Mouse (Mus musculus): ENCODE data around the gene Vmn1r33. TPM values are rescaled to one million over a fixed set of nuclear protein-coding genes. Genes with fewer than 3 reads are reported as not detected.
"Not testable (repeated sequence)": the region's sequence is repeated elsewhere in the genome, so short reads cannot be mapped to it uniquely, and the experiment has no call there.

The Vmn1r33 gene
- total RNA-seq (2012; rRNA removed) (not detected in 2 replicates), polyA plus RNA-seq (2012; ENCODE audit: insufficient read depth in 1 of 2, insufficient read length in 2 of 2, low read depth in 1 of 2, low replicate concordance in 2 of 2, missing spikeins in 1 of 2) (not detected)

DNA sequence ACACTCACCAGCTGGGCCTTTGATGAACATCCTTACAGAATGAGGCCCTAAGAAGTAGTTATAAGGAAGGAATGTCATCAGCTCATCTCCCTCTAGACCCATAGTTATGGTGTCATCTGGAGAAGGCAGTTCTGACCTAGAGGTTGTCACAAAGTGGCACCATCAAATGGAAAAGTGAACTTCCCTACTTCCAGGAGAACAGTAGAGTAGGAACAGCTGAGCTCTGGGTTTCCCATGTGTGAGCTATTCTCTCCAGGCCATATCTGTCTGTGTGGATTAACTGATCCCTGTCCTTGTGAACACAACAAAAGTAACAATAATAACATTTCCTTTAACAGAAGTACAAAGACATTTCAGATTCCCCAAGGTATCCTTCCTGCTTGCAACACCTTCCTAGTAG is at the start of gene Vmn1r33:
TSS of gene Vmn1r33 (minus strand) at position 101 of the 400 bp plus-strand sequence.
- H3K79me2 ChIP-seq (ENCODE audit: control insufficient read depth, insufficient read depth, low read length, poor library complexity); H3K36me3 ChIP-seq (ENCODE audit: control insufficient read depth in 1 of 2, insufficient read depth in 2 of 2, low read length in 2 of 2); H3K9me3 ChIP-seq (replicated peaks; ENCODE audit: insufficient read depth, low read length); DNase-seq (ENCODE audit: low read depth, low spot score); H3K4me3 ChIP-seq (ENCODE audit: control insufficient read depth in 1 of 2, insufficient read depth in 1 of 2, low read depth in 2 of 2, low read length in 2 of 2); H3K27me3 ChIP-seq (ENCODE audit: control insufficient read depth in 1 of 2, insufficient read depth in 2 of 2, low read length in 2 of 2); H3K9ac ChIP-seq (ENCODE audit: control insufficient read depth, low read depth, low read length, poor library complexity, severe bottlenecking); H3K27ac ChIP-seq (ENCODE audit: control insufficient read depth, low read depth, low read length); H3K4me1 ChIP-seq (ENCODE audit: control insufficient read depth in 1 of 2, insufficient read depth in 2 of 2, low read length in 2 of 2): not testable (repeated sequence)

DNA sequence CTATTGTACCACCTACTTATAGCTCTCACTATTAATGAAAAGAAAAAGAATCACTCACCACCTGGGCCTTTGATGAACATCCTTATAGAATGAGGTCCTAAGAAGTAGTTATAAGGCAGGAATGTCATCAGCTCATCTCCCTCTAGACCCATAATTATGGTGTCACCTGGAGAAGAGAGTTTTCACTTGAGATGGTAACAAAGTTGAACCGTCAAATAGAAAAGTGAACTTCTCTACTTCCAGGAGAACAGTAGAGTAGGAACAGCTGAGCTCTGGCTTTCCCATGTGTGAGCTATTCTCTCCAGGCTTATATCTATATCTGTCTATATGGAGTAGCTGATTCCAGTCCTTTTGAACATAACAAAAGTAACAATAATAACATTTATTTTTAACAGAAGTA is 25.7 kb upstream of the Vmn1r33 start, which contains the start of gene Vmn1r34:
TSS of gene Vmn1r34 (minus strand) at position 101 of the 400 bp plus-strand sequence.
- TF ChIP-seq KAT2A (conservative IDR thresholded peaks at IDR 0.05; ENCODE audit: low read depth, low read length) (no peak), ZC3H11A (IDR thresholded peaks at IDR 0.05; ENCODE audit: low read depth, low read length) (no peak), USF2 (IDR thresholded peaks at IDR 0.05; ENCODE audit: borderline replicate concordance in 1 of 2, insufficient read depth in 1 of 2, low read depth in 1 of 2, low read length in 2 of 2) (no peak), CHD1 (IDR thresholded peaks at IDR 0.05; ENCODE audit: low read depth, low read length) (no peak), RCOR1 (IDR thresholded peaks at IDR 0.05; ENCODE audit: low read depth, low read length) (no peak), ZKSCAN1 (IDR thresholded peaks at IDR 0.05; ENCODE audit: low read depth, low read length) (no peak), MXI1 (IDR thresholded peaks at IDR 0.05; ENCODE audit: low read depth, low read length) (no peak), GABPA (IDR thresholded peaks at IDR 0.05; ENCODE audit: low read depth, low read length) (no peak)
- Histone ChIP-seq H3K9me3 (replicated peaks; ENCODE audit: insufficient read depth, low read length) (no peaks in the 10 kb centered on the region), H3K27me3 (ENCODE audit: control insufficient read depth in 1 of 2, insufficient read depth in 2 of 2, low read length in 2 of 2) (no peaks in the 10 kb centered on the region), H3K36me3 (ENCODE audit: control insufficient read depth in 1 of 2, insufficient read depth in 2 of 2, low read length in 2 of 2) (no peaks in the 10 kb centered on the region), H3K79me2 (ENCODE audit: control insufficient read depth, insufficient read depth, low read length, poor library complexity) (no peaks in the 10 kb centered on the region), H3K27ac (ENCODE audit: control insufficient read depth, low read depth, low read length) (no peak within 1 kb of the TSS), H3K4me3 (ENCODE audit: control insufficient read depth in 1 of 2, insufficient read depth in 1 of 2, low read depth in 2 of 2, low read length in 2 of 2) (no peak within 1 kb of the TSS), H3K4me1 (ENCODE audit: control insufficient read depth in 1 of 2, insufficient read depth in 2 of 2, low read length in 2 of 2) (no peaks in the 10 kb centered on the region), H3K9ac (ENCODE audit: control insufficient read depth, low read depth, low read length, poor library complexity, severe bottlenecking) (no peak within 1 kb of the TSS)
- DNase-seq (ENCODE audit: low read depth, low spot score) = no peak

DNA sequence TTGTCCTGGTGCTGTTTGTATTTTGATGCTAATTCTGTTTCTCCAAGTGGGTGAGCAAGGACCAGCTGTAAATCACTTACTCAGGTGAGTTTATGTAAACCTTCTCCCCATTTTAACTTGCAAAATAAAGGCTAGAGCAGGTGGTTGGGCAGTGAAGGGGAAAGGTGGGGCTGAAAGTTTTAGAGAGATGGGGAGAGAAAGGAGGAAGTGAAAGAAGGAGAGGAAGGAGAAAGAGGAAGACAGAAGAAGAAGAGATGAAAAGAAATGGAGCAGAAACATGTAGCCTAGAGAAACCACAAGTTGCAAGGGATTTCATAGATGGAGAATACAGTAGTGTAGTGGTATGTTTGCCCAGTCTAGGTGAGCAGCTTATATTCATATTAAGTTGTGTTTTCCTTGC is 22.3 kb downstream of the Vmn1r33 start:
- Histone ChIP-seq H3K27me3 (ENCODE audit: control insufficient read depth in 1 of 2, insufficient read depth in 2 of 2, low read length in 2 of 2) (no peaks in the 10 kb centered on the region), H3K9ac (ENCODE audit: control insufficient read depth, low read depth, low read length, poor library complexity, severe bottlenecking) (no peak overlapping the region), H3K4me1 (ENCODE audit: control insufficient read depth in 1 of 2, insufficient read depth in 2 of 2, low read length in 2 of 2) (no peaks in the 10 kb centered on the region), H3K27ac (ENCODE audit: control insufficient read depth, low read depth, low read length) (no peak overlapping the region), H3K36me3 (ENCODE audit: control insufficient read depth in 1 of 2, insufficient read depth in 2 of 2, low read length in 2 of 2) (no peaks in the 10 kb centered on the region), H3K9me3 (replicated peaks; ENCODE audit: insufficient read depth, low read length) (no peaks in the 10 kb centered on the region), H3K79me2 (ENCODE audit: control insufficient read depth, insufficient read depth, low read length, poor library complexity) (no peaks in the 10 kb centered on the region), H3K4me3 (ENCODE audit: control insufficient read depth in 1 of 2, insufficient read depth in 1 of 2, low read depth in 2 of 2, low read length in 2 of 2) (no peak overlapping the region)
- no peak for TF ChIP-seq ZMIZ1 (IDR thresholded peaks at IDR 0.05; ENCODE audit: low read depth, low read length)
- no peak for TF ChIP-seq RAD21 (IDR thresholded peaks at IDR 0.05; ENCODE audit: low read depth, low read length)
- no peak for TF ChIP-seq USF1 (IDR thresholded peaks at IDR 0.05; ENCODE audit: low read depth, low read length)
- no peak for TF ChIP-seq EP300 (IDR thresholded peaks at IDR 0.05; ENCODE audit: low read depth in 1 of 2, low read length in 2 of 2)
- no peak for TF ChIP-seq MYC (IDR thresholded peaks at IDR 0.05; ENCODE audit: low read depth, low read length)
- TF ChIP-seq MAFK (IDR thresholded peaks at IDR 0.05; ENCODE audit: borderline replicate concordance, low read depth, low read length) = no peak
- TF ChIP-seq NRF1 (IDR thresholded peaks at IDR 0.05; ENCODE audit: insufficient read depth, low read depth, low read length, poor library complexity, severe bottlenecking) = no peak
- no peak for TF ChIP-seq POLR2AphosphoS2 (IDR thresholded peaks at IDR 0.05; ENCODE audit: low read length)
- TF ChIP-seq HCFC1 (IDR thresholded peaks at IDR 0.05; ENCODE audit: low read depth, low read length) = no peak
- no peak for TF ChIP-seq GATA1 (IDR thresholded peaks at IDR 0.05; ENCODE audit: low read depth, low read length)
- no peak for TF ChIP-seq USF2 (IDR thresholded peaks at IDR 0.05; ENCODE audit: borderline replicate concordance in 1 of 2, insufficient read depth in 1 of 2, low read depth in 1 of 2, low read length in 2 of 2)
- no peak for TF ChIP-seq JUND (IDR thresholded peaks at IDR 0.05; ENCODE audit: low read depth, low read length)
- no peak for TF ChIP-seq UBTF (IDR thresholded peaks at IDR 0.05; ENCODE audit: borderline replicate concordance, insufficient read depth, low read depth, low read length)
- TF ChIP-seq CHD2 (IDR thresholded peaks at IDR 0.05; ENCODE audit: low read length) = no peak
- no peak for TF ChIP-seq SIN3A (IDR thresholded peaks at IDR 0.05; ENCODE audit: low read length)
- no peak for DNase-seq (ENCODE audit: low read depth, low spot score)
